Mouse (Mus musculus) limb, embryonic 10.5 days (tissue): ENCODE data around the gene Rhob. TPM values are rescaled to one million over a fixed set of nuclear protein-coding genes. Genes with fewer than 3 reads are reported as not detected.

ENCODE experiments used
- DNase-seq: peaks from one replicate; pipeline ENCODE4 v3.0.0-alpha.2; 2017; ENCODE audit warnings: low spot score
- H3K27ac ChIP-seq: fragments of 300-500 bp; sonication (generic); 2 replicates; pipeline ENCODE4 v1.5.1; 2016; ENCODE audit warnings: mild to moderate bottlenecking
- H3K27me3 ChIP-seq: fragments of 300-500 bp; sonication (generic); 2 replicates; pipeline ENCODE4 v1.6.1; 2016; ENCODE audit warnings: low read depth, mild to moderate bottlenecking; ENCODE audit not compliant: poor library complexity, severe bottlenecking
- H3K36me3 ChIP-seq: fragments of 300-500 bp; sonication (generic); 2 replicates; pipeline ENCODE4 v1.6.1; 2016; ENCODE audit warnings: mild to moderate bottlenecking, moderate library complexity
- H3K4me1 ChIP-seq: fragments of 300-500 bp; sonication (generic); 2 replicates; pipeline ENCODE4 v1.6.1; 2016
- H3K4me3 ChIP-seq: fragments of 300-500 bp; sonication (generic); 2 replicates; pipeline ENCODE4 v1.5.1; 2016; ENCODE audit warnings: mild to moderate bottlenecking, moderate library complexity
- H3K9me3 ChIP-seq: fragments of 300-500 bp; sonication (generic); replicated peaks from 2 replicates; pipeline ENCODE4 v1.6.1; 2016; ENCODE audit warnings: mild to moderate bottlenecking
- WGBS: fragments of 180-500 bp; shearing (Covaris S2); methylation state at CpG from one replicate; pipeline ENCODE4 v1.1.7; 2016; 5-methylcytosine and 5-hydroxymethylcytosine counted together
- polyA plus RNA-seq: library from polyadenylated mRNA; unstranded; fragments of >200 nt; fragmentation: Nextera tagmentation; extraction: Ambion mirVana; gene quantifications from 2 replicates; pipeline ENCODE4 v1.2.1, GENCODE M21; 2016

The Rhob gene
- polyA plus RNA-seq, 1 experiment from 2014 or later = 14.7 TPM

- H3K4me3 ChIP-seq = no peak overlapping the region
- 100% methylated on average over 2 of the region's 2 CpGs for WGBS
- no peak for DNase-seq
- H3K36me3 ChIP-seq = no peaks in the 10 kb centered on the region
- H3K4me1 ChIP-seq = peaks cover 18% of the 10 kb centered on the region
- peak overlapping the region; percentile 14; the same call in 1 of the 2 replicates for H3K27ac ChIP-seq
- no peaks in the 10 kb centered on the region for H3K27me3 ChIP-seq
- H3K9me3 ChIP-seq = no peaks in the 10 kb centered on the region
Measured at GRCm38 (mm10) chr12:8522711-8523110, 22.9 kb upstream of the Rhob start.

- Histone ChIP-seq H3K9me3 (no peaks in the 10 kb centered on the region), H3K27ac (peak overlapping the region; percentile 75), H3K4me3 (no peak overlapping the region; the same call in 1 of the 2 replicates), H3K27me3 (no peaks in the 10 kb centered on the region), H3K36me3 (no peaks in the 10 kb centered on the region), H3K4me1 (peaks cover 18% of the 10 kb centered on the region)
- peak; percentile 38 for DNase-seq
- WGBS = 54% methylated on average over 12 of the region's 12 CpGs
Measured at GRCm38 (mm10) chr12:8521375-8522047, 21.7 kb upstream of the Rhob start.

- 66% methylated on average over 12 of the region's 12 CpGs for WGBS
- H3K4me3 ChIP-seq = no peak overlapping the region
- H3K4me1 ChIP-seq = peaks cover 18% of the 10 kb centered on the region
Measured at GRCm38 (mm10) chr12:8519431-8520160, 19.8 kb upstream of the Rhob start.

GRCm38 (mm10) chr12:8511037-8511882 is 11.5 kb upstream of the Rhob start:
- Histone ChIP-seq H3K9me3 (no peaks in the 10 kb centered on the region), H3K27ac (no peak overlapping the region), H3K4me1 (no peaks in the 10 kb centered on the region), H3K36me3 (no peaks in the 10 kb centered on the region), H3K4me3 (no peak overlapping the region), H3K27me3 (no peaks in the 10 kb centered on the region)
- DNase-seq = no peak
- WGBS = 87% methylated on average over 18 of the region's 18 CpGs

More at GRCm38 (mm10) chr12:8519431-8520160, 19.8 kb upstream of the Rhob start:
- DNase-seq = no peak
- H3K36me3 ChIP-seq = no peaks in the 10 kb centered on the region
- H3K27ac ChIP-seq = no peak overlapping the region; the same call in 1 of the 2 replicates
- no peaks in the 10 kb centered on the region for H3K27me3 ChIP-seq
- H3K9me3 ChIP-seq = no peaks in the 10 kb centered on the region

GRCm38 (mm10) chr12:8510317-8510988 is 10.6 kb upstream of the Rhob start:
- Histone ChIP-seq H3K4me3 (no peak overlapping the region), H3K36me3 (no peaks in the 10 kb centered on the region), H3K9me3 (no peaks in the 10 kb centered on the region), H3K4me1 (no peaks in the 10 kb centered on the region), H3K27ac (no peak overlapping the region), H3K27me3 (no peaks in the 10 kb centered on the region)
- no peak for DNase-seq
- WGBS = 66% methylated on average over 6 of the region's 6 CpGs

GRCm38 (mm10) chr12:8509693-8510092 is 9.9 kb upstream of the Rhob start:
- Histone ChIP-seq H3K4me1 (no peaks in the 10 kb centered on the region), H3K4me3 (no peak overlapping the region), H3K27ac (no peak overlapping the region), H3K9me3 (no peaks in the 10 kb centered on the region), H3K36me3 (no peaks in the 10 kb centered on the region), H3K27me3 (no peaks in the 10 kb centered on the region)
- no peak for DNase-seq
- 74% methylated on average over 5 of the region's 5 CpGs for WGBS

- WGBS = 83% methylated on average over 9 of the region's 9 CpGs
- Histone ChIP-seq H3K36me3 (no peaks in the 10 kb centered on the region), H3K27me3 (no peaks in the 10 kb centered on the region), H3K4me3 (no peak overlapping the region), H3K27ac (no peak overlapping the region), H3K4me1 (no peaks in the 10 kb centered on the region), H3K9me3 (no peaks in the 10 kb centered on the region)
- DNase-seq = no peak
Measured at GRCm38 (mm10) chr12:8506954-8507707, 7.3 kb upstream of the Rhob start.

- Histone ChIP-seq H3K27me3 (no peaks in the 10 kb centered on the region), H3K4me3 (no peak overlapping the region), H3K4me1 (peaks cover 17% of the 10 kb centered on the region), H3K36me3 (no peaks in the 10 kb centered on the region), H3K27ac (no peak overlapping the region), H3K9me3 (no peaks in the 10 kb centered on the region)
- no peak for DNase-seq
- 86% methylated on average over 6 of the region's 6 CpGs for WGBS
Measured at GRCm38 (mm10) chr12:8504131-8504530, 4.3 kb upstream of the Rhob start.

- Histone ChIP-seq H3K4me1 (peaks cover 32% of the 10 kb centered on the region), H3K9me3 (no peaks in the 10 kb centered on the region)
Measured at GRCm38 (mm10) chr12:8502546-8502945, 2.7 kb upstream of the Rhob start.

GRCm38 (mm10) chr12:8501571-8502305 is 1.9 kb upstream of the Rhob start:
- Histone ChIP-seq H3K27ac (no peak overlapping the region), H3K27me3 (no peaks in the 10 kb centered on the region), H3K9me3 (no peaks in the 10 kb centered on the region), H3K4me1 (peaks cover 39% of the 10 kb centered on the region), H3K36me3 (no peaks in the 10 kb centered on the region), H3K4me3 (no peak overlapping the region)
- DNase-seq = no peak
- WGBS = 92% methylated on average over 14 of the region's 14 CpGs

More at GRCm38 (mm10) chr12:8502546-8502945, 2.7 kb upstream of the Rhob start:
- WGBS = 13% methylated on average over 6 of the region's 6 CpGs
- Histone ChIP-seq H3K4me3 (no peak overlapping the region), H3K27ac (no peak overlapping the region), H3K27me3 (no peaks in the 10 kb centered on the region), H3K36me3 (no peaks in the 10 kb centered on the region)
- peak; percentile 56 for DNase-seq
